Mouse (Mus musculus) liver, embryonic 11.5 days (tissue): ENCODE data around the gene Gm27027. TPM values are rescaled to one million over a fixed set of nuclear protein-coding genes. Genes with fewer than 3 reads are reported as not detected.

ENCODE experiments used
- ATAC-seq: fragments of 200-750 bp; cut with Nextera tagmentation; replicated peaks from 2 replicates; pipeline ENCODE4 v1.8.0; 2017; ENCODE audit warnings: moderate number of reproducible peaks, mild to moderate bottlenecking, moderate TSS enrichment, moderate library complexity; ENCODE audit not compliant: low FRiP score
- DNase-seq: peaks from one replicate; pipeline ENCODE4 v3.0.0-alpha.2; 2017; ENCODE audit warnings: low spot score
- H3K27ac ChIP-seq: fragments of 300-500 bp; sonication (generic); 2 replicates; pipeline ENCODE4 v1.5.1; 2014; ENCODE audit warnings: mild to moderate bottlenecking, low read depth, low read length, control low read depth
- H3K27me3 ChIP-seq: fragments of 300-500 bp; sonication (generic); replicated peaks from 2 replicates; pipeline ENCODE4 v1.6.1; 2014; ENCODE audit warnings: low read length, mixed read lengths; ENCODE audit not compliant: control insufficient read depth, insufficient read depth
- H3K36me3 ChIP-seq: fragments of 300-500 bp; sonication (generic); 2 replicates; pipeline ENCODE4 v1.6.1; 2014; ENCODE audit warnings: mild to moderate bottlenecking, low read length, moderate library complexity, mixed read lengths; ENCODE audit not compliant: control insufficient read depth, insufficient read depth
- H3K4me1 ChIP-seq: fragments of 300-500 bp; sonication (generic); replicated peaks from 2 replicates; pipeline ENCODE4 v1.6.1; 2014; ENCODE audit warnings: low read length, mixed read lengths; ENCODE audit not compliant: control insufficient read depth, insufficient read depth
- H3K4me2 ChIP-seq: fragments of 300-500 bp; sonication (generic); 2 replicates; pipeline ENCODE4 v1.6.1; 2014; ENCODE audit warnings: mild to moderate bottlenecking, control low read depth, moderate library complexity
- H3K4me3 ChIP-seq: fragments of 300-500 bp; sonication (generic); 2 replicates; pipeline ENCODE4 v1.5.1; 2014; ENCODE audit warnings: low read depth, low read length, control low read depth
- H3K9ac ChIP-seq: fragments of 300-500 bp; sonication (generic); 2 replicates; pipeline ENCODE4 v1.6.1; 2014; ENCODE audit warnings: low read depth, low read length, control low read depth
- H3K9me3 ChIP-seq: fragments of 300-500 bp; sonication (generic); 2 replicates; pipeline ENCODE4 v1.6.1; 2016; ENCODE audit warnings: low read length, inconsistent platforms, mixed read lengths; ENCODE audit not compliant: control insufficient read depth
- WGBS: fragments of 180-500 bp; shearing (Covaris S2); extraction: QIAGEN DNeasy Blood & Tissue Kit; methylation state at CpG from one replicate; pipeline ENCODE4 v1.1.7; 2014; 5-methylcytosine and 5-hydroxymethylcytosine counted together
- polyA plus RNA-seq: library from polyadenylated mRNA; unstranded; fragments of >200 nt; fragmentation: Nextera tagmentation; extraction: Ambion mirVana; gene quantifications from 2 replicates; pipeline ENCODE4 v1.2.1, GENCODE M21; 2014

The Gm27027 gene
- polyA plus RNA-seq, 1 experiment from 2014 or later, result not detected

- peaks cover 9% of the 10 kb centered on the region; the same call in 1 of the 2 replicates for H3K36me3 ChIP-seq
- H3K4me1 ChIP-seq, result no peaks in the 10 kb centered on the region
- WGBS, result 84% methylated on average over 4 of the region's 4 CpGs
- H3K9me3 ChIP-seq, result no peaks in the 10 kb centered on the region
- DNase-seq (no peak), ATAC-seq (no peak)
- no peak overlapping the region for H3K4me2 ChIP-seq
- no peak overlapping the region for H3K9ac ChIP-seq
- no peak overlapping the region for H3K4me3 ChIP-seq
- H3K27ac ChIP-seq, result no peak overlapping the region
- H3K27me3 ChIP-seq, result no peaks in the 10 kb centered on the region
These were observed 13.5 kb downstream of the Gm27027 start for GRCm38 (mm10) chr2:93982457-93983235.

GRCm38 (mm10) chr2:93979249-93980120, 16.7 kb downstream of the Gm27027 start:
- ATAC-seq (no peak), DNase-seq (no peak)
- no peaks in the 10 kb centered on the region for H3K9me3 ChIP-seq
- H3K4me2 ChIP-seq, result no peak overlapping the region
- WGBS, result 88% methylated on average over 7 of the region's 7 CpGs
- H3K27ac ChIP-seq, result no peak overlapping the region
- H3K4me3 ChIP-seq, result no peak overlapping the region
- H3K9ac ChIP-seq, result no peak overlapping the region
- H3K4me1 ChIP-seq, result no peaks in the 10 kb centered on the region; the same call in 1 of the 2 replicates
- peaks cover 9% of the 10 kb centered on the region; the same call in 1 of the 2 replicates for H3K36me3 ChIP-seq
- H3K27me3 ChIP-seq, result no peaks in the 10 kb centered on the region

GRCm38 (mm10) chr2:93976436-93977252, 19.5 kb downstream of the Gm27027 start:
- Histone ChIP-seq H3K9ac (peak overlapping the region; percentile 1; the same call in 1 of the 2 replicates), H3K9me3 (no peaks in the 10 kb centered on the region), H3K4me2 (peak overlapping the region; percentile 78), H3K36me3 (peaks cover 5% of the 10 kb centered on the region; the same call in 1 of the 2 replicates), H3K27me3 (no peaks in the 10 kb centered on the region), H3K4me1 (no peaks in the 10 kb centered on the region; the same call in 1 of the 2 replicates), H3K4me3 (peak overlapping the region; percentile 41), H3K27ac (no peak overlapping the region)
- WGBS, result 5% methylated on average over 37 of the region's 37 CpGs
- DNase-seq (peak; percentile 44), ATAC-seq (peak; percentile 49)

- H3K9ac ChIP-seq, result peak overlapping the region; percentile 1; the same call in 1 of the 2 replicates
These were observed 20.4 kb downstream of the Gm27027 start for GRCm38 (mm10) chr2:93975526-93976435.

GRCm38 (mm10) chr2:93975041-93975440, 21.1 kb downstream of the Gm27027 start:
- Histone ChIP-seq H3K27me3 (no peaks in the 10 kb centered on the region), H3K27ac (no peak overlapping the region), H3K4me3 (no peak overlapping the region), H3K9ac (no peak overlapping the region), H3K36me3 (no peaks in the 10 kb centered on the region), H3K4me2 (no peak overlapping the region), H3K9me3 (no peaks in the 10 kb centered on the region), H3K4me1 (no peaks in the 10 kb centered on the region; the same call in 1 of the 2 replicates)
- no peak for DNase-seq
- no peak for ATAC-seq
- WGBS, result 54% methylated on average over 7 of the region's 7 CpGs

More at GRCm38 (mm10) chr2:93975526-93976435, 20.4 kb downstream of the Gm27027 start:
- WGBS, result 33% methylated on average over 21 of the region's 21 CpGs
- H3K9me3 ChIP-seq, result no peaks in the 10 kb centered on the region
- no peaks in the 10 kb centered on the region; the same call in 1 of the 2 replicates for H3K4me1 ChIP-seq
- peak overlapping the region; percentile 41 for H3K4me3 ChIP-seq
- no peak for ATAC-seq
- no peak for DNase-seq
- peak overlapping the region; percentile 78 for H3K4me2 ChIP-seq
- H3K36me3 ChIP-seq, result peaks cover 2% of the 10 kb centered on the region; the same call in 1 of the 2 replicates
- H3K27me3 ChIP-seq, result no peaks in the 10 kb centered on the region
- no peak overlapping the region for H3K27ac ChIP-seq

- DNase-seq, result no peak
- H3K27me3 ChIP-seq, result no peaks in the 10 kb centered on the region
- H3K9ac ChIP-seq, result no peak overlapping the region
- no peaks in the 10 kb centered on the region; the same call in 1 of the 2 replicates for H3K4me1 ChIP-seq
- H3K4me3 ChIP-seq, result no peak overlapping the region
- ATAC-seq, result no peak
- H3K4me2 ChIP-seq, result no peak overlapping the region
- H3K9me3 ChIP-seq, result no peaks in the 10 kb centered on the region
- H3K36me3 ChIP-seq, result no peaks in the 10 kb centered on the region
- 77% methylated on average over 3 of the region's 3 CpGs for WGBS
- H3K27ac ChIP-seq, result no peak overlapping the region
These were observed 24.5 kb downstream of the Gm27027 start for GRCm38 (mm10) chr2:93971647-93972046.

GRCm38 (mm10) chr2:93964494-93965160, 31.5 kb downstream of the Gm27027 start:
- no peak for DNase-seq
- no peak for ATAC-seq
- no peaks in the 10 kb centered on the region for H3K9me3 ChIP-seq
- H3K27me3 ChIP-seq, result peaks cover 4% of the 10 kb centered on the region
- H3K27ac ChIP-seq, result no peak overlapping the region
- no peaks in the 10 kb centered on the region for H3K36me3 ChIP-seq
- 64% methylated on average over 7 of the region's 7 CpGs for WGBS
- H3K9ac ChIP-seq, result no peak overlapping the region
- no peak overlapping the region for H3K4me2 ChIP-seq
- H3K4me1 ChIP-seq, result no peaks in the 10 kb centered on the region
- no peak overlapping the region for H3K4me3 ChIP-seq
